Mouse (Mus musculus) liver, adult 10 weeks (tissue): ENCODE results near the gene Snap91. TPM values are rescaled to one million over a fixed set of nuclear protein-coding genes. Genes with fewer than 3 reads are reported as not detected.

Experiments used
- polyA plus RNA-seq: library from polyadenylated mRNA; stranded (reverse); fragments of 350-450 nt; fragmentation: Illumina TruSeq; extraction: RNeasy Lipid Tissue Mini Kit (QIAGEN cat#74804); gene quantifications from one replicate; pipeline ENCODE4 v1.2.3, GENCODE M21; 2014; ENCODE audit warnings: low read depth, low replicate concordance

The Snap91 gene
- polyA plus RNA-seq, result not detected

GRCm38 (mm10) chr9:86880113-86880972, at the start of gene Snap91:
Gene Snap91, minus strand, starts transcription at chr9:86880654.

GRCm38 (mm10) chr9:86742959-86743911, 137.2 kb downstream of the Snap91 start, which contains the start of gene Prss35:
Gene Prss35, plus strand, starts transcription at chr9:86743649.

Other genes starting within 250 kb of the Snap91 start
- gene Me1, start 184.7 kb downstream of the Snap91 start, polyA plus RNA-seq, result 199 TPM
- not detected for gene Prss35, start 137.0 kb downstream of the Snap91 start, polyA plus RNA-seq
- gene Ripply2, start 134.9 kb upstream of the Snap91 start, polyA plus RNA-seq, result not detected
- gene Cyb5r4, start 141.4 kb upstream of the Snap91 start, polyA plus RNA-seq, result 60.7 TPM